Mouse (Mus musculus) forebrain, embryonic 14.5 days (tissue): ENCODE measurements around the gene Dnaic2. TPM values are rescaled to one million over a fixed set of nuclear protein-coding genes. Genes with fewer than 3 reads are reported as not detected.

Experiments used
- ATAC-seq: fragments of 200-750 bp; cut with Nextera tagmentation; 2 replicates; pipeline ENCODE4 v1.8.0; 2017; ENCODE audit warnings: mild to moderate bottlenecking, moderate library complexity
- DNase-seq: peaks from one replicate; pipeline ENCODE4 v3.0.0-alpha.2; 2015; ENCODE audit warnings: low spot score
- H3K27ac ChIP-seq: fragments of 300-500 bp; sonication (generic); 2 replicates; pipeline ENCODE4 v1.5.1; 2014; ENCODE audit warnings: low read depth, mild to moderate bottlenecking, control low read depth, low read length, moderate library complexity
- H3K27me3 ChIP-seq: fragments of 300-500 bp; sonication (generic); replicated peaks from 2 replicates; pipeline ENCODE4 v1.6.1; 2014; ENCODE audit warnings: low read length, control low read depth, mixed read lengths; ENCODE audit not compliant: control insufficient read depth, insufficient read depth
- H3K36me3 ChIP-seq: fragments of 300-500 bp; sonication (generic); 2 replicates; pipeline ENCODE4 v1.6.1; 2014; ENCODE audit warnings: low read length, control low read depth; ENCODE audit not compliant: control insufficient read depth, insufficient read depth
- H3K4me1 ChIP-seq: fragments of 300-500 bp; sonication (generic); 2 replicates; pipeline ENCODE4 v1.6.1; 2014; ENCODE audit warnings: antibody characterized with exemption, low read length, control low read depth; ENCODE audit not compliant: control insufficient read depth, insufficient read depth
- H3K4me2 ChIP-seq: fragments of 300-500 bp; sonication (generic); 2 replicates; pipeline ENCODE4 v1.6.1; 2014; ENCODE audit warnings: mild to moderate bottlenecking, control low read depth, low read length
- H3K4me3 ChIP-seq: fragments of 300-500 bp; sonication (generic); 2 replicates; pipeline ENCODE4 v1.5.1; 2014; ENCODE audit warnings: low read depth, low read length, control low read depth
- H3K9ac ChIP-seq: fragments of 300-500 bp; sonication (generic); 2 replicates; pipeline ENCODE4 v1.6.1; 2014; ENCODE audit warnings: mild to moderate bottlenecking, low read length, control low read depth, moderate library complexity
- H3K9me3 ChIP-seq: fragments of 300-500 bp; sonication (generic); replicated peaks from 2 replicates; pipeline ENCODE4 v1.6.1; 2016; ENCODE audit warnings: low read length, control low read depth, mixed read lengths; ENCODE audit not compliant: control insufficient read depth
- WGBS: fragments of 180-500 bp; shearing (Covaris S2); extraction: QIAGEN DNeasy Blood & Tissue Kit; methylation state at CpG from one replicate; pipeline ENCODE4 v1.1.7; 2014; 5-methylcytosine and 5-hydroxymethylcytosine counted together
- polyA plus RNA-seq: library from polyadenylated mRNA; unstranded; fragments of >200 nt; fragmentation: Nextera tagmentation; extraction: Ambion mirVana; gene quantifications from 2 replicates; pipeline ENCODE4 v1.2.1, GENCODE M21; 2014

Dnaic2 gene
- polyA plus RNA-seq, 1 experiment from 2014 or later: 2.1 TPM

- Histone ChIP-seq H3K27me3 (no peaks in the 10 kb centered on the region), H3K4me2 (no peak overlapping the region), H3K9ac (no peak overlapping the region), H3K36me3 (peaks cover 17% of the 10 kb centered on the region), H3K27ac (no peak overlapping the region), H3K4me1 (no peaks in the 10 kb centered on the region), H3K9me3 (no peaks in the 10 kb centered on the region), H3K4me3 (no peak overlapping the region)
- WGBS: 82% methylated on average over 2 of the region's 2 CpGs
- ATAC-seq (no peak), DNase-seq (no peak)
These were observed 32.8 kb upstream of the Dnaic2 start for GRCm38 (mm10) chr11:114694451-114694850.

DNA sequence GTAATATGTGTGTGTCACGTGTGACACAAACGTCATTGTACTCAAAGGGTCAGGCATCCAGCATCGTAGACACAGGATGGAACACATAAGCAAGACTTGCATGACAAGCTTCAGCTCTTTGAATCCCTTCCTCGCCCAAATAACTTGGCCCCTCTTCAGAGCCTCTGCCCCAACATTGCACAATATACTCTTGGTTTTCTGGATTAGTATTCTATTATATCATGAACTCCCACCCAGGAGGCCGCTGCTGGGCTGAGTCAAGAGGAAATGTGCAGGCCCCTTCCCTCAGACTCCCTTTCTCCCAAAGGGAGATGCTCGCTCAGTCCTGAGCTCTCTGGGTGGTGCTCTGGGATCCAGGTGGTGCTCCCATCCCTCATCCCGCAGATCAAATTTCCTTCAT is 28.7 kb upstream of the Dnaic2 start:
- H3K27ac ChIP-seq: no peak overlapping the region
- no peak overlapping the region for H3K4me2 ChIP-seq
- no peaks in the 10 kb centered on the region for H3K27me3 ChIP-seq
- no peak for ATAC-seq
- H3K36me3 ChIP-seq: peaks cover 10% of the 10 kb centered on the region
- no peak overlapping the region for H3K9ac ChIP-seq
- H3K4me3 ChIP-seq: no peak overlapping the region
- H3K4me1 ChIP-seq: peaks cover 13% of the 10 kb centered on the region
- no peaks in the 10 kb centered on the region for H3K9me3 ChIP-seq
- 98% methylated on average over 7 of the region's 7 CpGs for WGBS
- no peak for DNase-seq

- 89% methylated on average over 12 of the region's 12 CpGs for WGBS
- no peak for DNase-seq
- ATAC-seq: no peak
- peaks cover 10% of the 10 kb centered on the region for H3K36me3 ChIP-seq
- peaks cover 21% of the 10 kb centered on the region for H3K4me1 ChIP-seq
- no peaks in the 10 kb centered on the region for H3K27me3 ChIP-seq
- no peak overlapping the region for H3K9ac ChIP-seq
- H3K27ac ChIP-seq: no peak overlapping the region
- no peaks in the 10 kb centered on the region for H3K9me3 ChIP-seq
- no peak overlapping the region for H3K4me2 ChIP-seq
- no peak overlapping the region for H3K4me3 ChIP-seq
These were observed 27.7 kb upstream of the Dnaic2 start for GRCm38 (mm10) chr11:114699511-114699910.

- H3K4me3 ChIP-seq: no peak overlapping the region
- H3K4me2 ChIP-seq: no peak overlapping the region
- no peaks in the 10 kb centered on the region for H3K27me3 ChIP-seq
- DNase-seq (no peak), ATAC-seq (no peak)
- WGBS: 76% methylated on average over 15 of the region's 15 CpGs
- no peak overlapping the region for H3K9ac ChIP-seq
- peak overlapping the region; percentile 50 for H3K27ac ChIP-seq
- H3K4me1 ChIP-seq: peaks cover 27% of the 10 kb centered on the region
- no peaks in the 10 kb centered on the region; the same call in 1 of the 2 replicates for H3K36me3 ChIP-seq
- no peaks in the 10 kb centered on the region for H3K9me3 ChIP-seq
These were observed 24.8 kb upstream of the Dnaic2 start for GRCm38 (mm10) chr11:114702311-114702995.

- DNase-seq: no peak
- ATAC-seq: no peak
- no peak overlapping the region for H3K4me2 ChIP-seq
- H3K4me1 ChIP-seq: peaks cover 27% of the 10 kb centered on the region
- no peaks in the 10 kb centered on the region for H3K27me3 ChIP-seq
- H3K27ac ChIP-seq: peak overlapping the region; percentile 63; the same call in 1 of the 2 replicates
- H3K36me3 ChIP-seq: peaks cover 3% of the 10 kb centered on the region; the same call in 1 of the 2 replicates
- WGBS: 84% methylated on average over 6 of the region's 6 CpGs
- no peak overlapping the region for H3K9ac ChIP-seq
- H3K9me3 ChIP-seq: no peaks in the 10 kb centered on the region
- no peak overlapping the region for H3K4me3 ChIP-seq
These were observed 24.2 kb upstream of the Dnaic2 start for GRCm38 (mm10) chr11:114702996-114703361.

DNA sequence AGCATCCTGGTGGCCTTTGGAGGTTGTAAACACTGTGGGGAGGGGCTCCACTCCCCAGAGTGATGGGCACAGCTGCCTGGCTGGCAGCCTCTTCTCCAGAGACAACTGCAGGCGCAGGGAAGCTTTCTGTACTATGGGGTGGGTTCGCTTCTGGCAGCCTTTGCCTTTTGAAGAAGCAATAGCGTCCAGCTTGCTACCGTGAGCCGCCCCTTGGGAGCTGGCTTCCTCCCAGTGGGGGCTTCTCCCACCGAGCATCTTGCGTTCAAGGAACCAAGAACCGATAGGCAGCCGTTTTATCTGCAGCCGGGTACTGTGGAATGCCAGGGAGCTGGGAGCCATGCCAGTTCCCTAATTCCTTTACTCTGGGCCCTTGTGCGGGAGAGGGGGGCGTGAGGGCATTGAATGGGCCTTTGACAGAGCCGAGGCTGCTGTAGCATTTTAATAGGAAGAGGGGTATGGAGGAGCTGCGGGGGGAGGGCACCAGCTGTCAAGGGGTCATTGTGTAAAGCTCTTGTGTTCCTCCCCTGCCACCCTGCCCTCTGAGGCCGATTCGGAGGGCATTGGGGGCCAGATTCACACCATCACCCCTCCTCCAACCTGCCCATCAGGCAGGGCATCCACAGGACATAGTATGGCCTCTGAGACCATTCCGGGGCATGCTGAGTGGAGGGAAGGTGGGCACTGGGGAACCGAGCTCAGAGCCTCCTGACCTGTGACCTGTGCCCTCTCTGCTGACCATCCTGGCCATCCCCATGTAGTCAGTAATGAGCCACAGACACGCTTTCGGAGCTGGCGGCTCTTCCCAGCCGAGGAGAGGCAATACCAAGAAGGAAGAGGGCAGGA is 22.9 kb upstream of the Dnaic2 start:
- peaks cover 27% of the 10 kb centered on the region for H3K4me1 ChIP-seq
- H3K4me2 ChIP-seq: peak overlapping the region; percentile 24
- H3K36me3 ChIP-seq: 0 out of 2 replicates have a peak, but pooled peaks cover 6% of the 10 kb centered on the region
- peak overlapping the region; percentile 29; the same call in 1 of the 2 replicates for H3K9ac ChIP-seq
- 19% methylated on average over 22 of the region's 22 CpGs for WGBS
- no peaks in the 10 kb centered on the region for H3K9me3 ChIP-seq
- peak; percentile 91 for DNase-seq
- no peaks in the 10 kb centered on the region for H3K27me3 ChIP-seq
- ATAC-seq: peak; percentile 94
- H3K27ac ChIP-seq: peak overlapping the region; percentile 63
- H3K4me3 ChIP-seq: no peak overlapping the region

DNA sequence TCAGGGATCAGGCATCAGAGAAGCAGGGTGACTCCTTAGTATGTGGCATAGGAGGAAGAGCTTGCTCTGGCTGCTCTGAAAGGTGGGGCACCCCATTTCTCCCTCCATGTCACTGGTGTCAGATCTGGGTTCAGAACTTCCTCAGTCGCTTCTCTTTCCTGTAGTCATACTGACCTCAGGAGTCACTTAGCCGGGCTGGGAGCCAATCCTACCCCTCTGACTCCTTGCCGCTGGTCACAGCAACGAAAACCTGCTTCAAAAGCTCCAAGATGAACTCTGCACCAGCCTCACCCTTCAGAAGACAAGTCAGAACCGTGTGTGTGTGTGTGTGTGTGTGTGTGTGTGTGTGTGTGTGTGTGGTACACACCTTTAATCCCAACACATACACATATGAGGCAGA is 20.9 kb upstream of the Dnaic2 start:
- peaks cover 12% of the 10 kb centered on the region; the same call in 1 of the 2 replicates for H3K36me3 ChIP-seq
- no peak overlapping the region for H3K4me2 ChIP-seq
- H3K9me3 ChIP-seq: no peaks in the 10 kb centered on the region
- H3K4me3 ChIP-seq: no peak overlapping the region
- no peak overlapping the region for H3K9ac ChIP-seq
- H3K27me3 ChIP-seq: no peaks in the 10 kb centered on the region
- peaks cover 27% of the 10 kb centered on the region for H3K4me1 ChIP-seq
- no peak for DNase-seq
- ATAC-seq: no peak
- H3K27ac ChIP-seq: no peak overlapping the region
- WGBS: 78% methylated on average over 5 of the region's 5 CpGs

GRCm38 (mm10) chr11:114711393-114711792 is 15.8 kb upstream of the Dnaic2 start:
- 88% methylated on average over 3 of the region's 3 CpGs for WGBS
- no peaks in the 10 kb centered on the region for H3K9me3 ChIP-seq
- H3K36me3 ChIP-seq: peaks cover 12% of the 10 kb centered on the region; the same call in 1 of the 2 replicates
- ATAC-seq (no peak), DNase-seq (no peak)
- no peak overlapping the region for H3K27ac ChIP-seq
- no peaks in the 10 kb centered on the region for H3K27me3 ChIP-seq
- H3K4me1 ChIP-seq: no peaks in the 10 kb centered on the region
- no peak overlapping the region for H3K9ac ChIP-seq
- H3K4me3 ChIP-seq: no peak overlapping the region
- no peak overlapping the region for H3K4me2 ChIP-seq

DNA sequence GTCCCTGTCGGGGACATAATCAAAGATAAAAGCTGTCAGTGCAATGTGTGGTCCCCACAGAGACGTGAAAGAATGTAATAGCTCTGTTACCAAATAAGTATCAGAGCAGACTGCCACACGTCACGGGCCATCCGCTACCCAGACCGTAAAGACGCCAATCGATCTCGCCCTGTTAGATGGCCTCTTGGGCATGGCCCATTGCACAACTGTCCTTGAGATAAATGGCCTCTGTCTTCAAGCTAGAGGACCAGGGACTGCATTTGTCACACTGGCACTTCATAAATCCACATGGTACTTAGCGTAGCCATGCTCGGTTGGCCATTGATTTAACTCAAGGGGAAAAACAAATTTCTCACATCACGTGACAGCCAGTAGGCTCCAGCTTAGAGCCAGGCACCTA is 15.3 kb upstream of the Dnaic2 start:
- H3K9ac ChIP-seq: no peak overlapping the region
- no peak for DNase-seq
- H3K36me3 ChIP-seq: peaks cover 12% of the 10 kb centered on the region; the same call in 1 of the 2 replicates
- H3K27me3 ChIP-seq: no peaks in the 10 kb centered on the region
- WGBS: 92% methylated on average over 12 of the region's 12 CpGs
- no peak for ATAC-seq
- no peak overlapping the region for H3K4me3 ChIP-seq
- no peak overlapping the region for H3K27ac ChIP-seq
- no peak overlapping the region for H3K4me2 ChIP-seq
- H3K9me3 ChIP-seq: no peaks in the 10 kb centered on the region
- H3K4me1 ChIP-seq: no peaks in the 10 kb centered on the region
